Comparison of ENCODE assay signal across 23 mouse cellular contexts in genomic region chr1:138301920-138302319, GRCm38 (mm10). TPM values are rescaled to one million over a fixed set of nuclear protein-coding genes. Genes with fewer than 3 reads are reported as not detected.
"Had no signal": no experiment of that assay in that cellular context is flagged by ENCODE, and none has a peak within 500 bp of the region (broad histone marks: within the 10 kb centered on the region; RNA-seq: fewer than 3 reads in every experiment).

No protein-coding gene starts in this region.

- DNase-seq: midbrain, embryonic 14.5 days; retina, postnatal 1 day; right cerebral cortex, adult 18-20 months; right cerebral cortex, postnatal 25 days; right cerebral cortex, postnatal 4 days; spleen, adult 18-20 months; thymus, adult 18-20 months; thymus, postnatal 14 days; thymus, postnatal 36 days had no signal

- H3K27ac ChIP-seq: liver, embryonic 12.5 days; liver, embryonic 14.5 days; midbrain, embryonic 10.5 days; midbrain, embryonic 12.5 days; neural tube, embryonic 13.5 days; neural tube, embryonic 15.5 days had no signal

- H3K4me1 ChIP-seq: liver, embryonic 12.5 days; midbrain, embryonic 10.5 days; midbrain, embryonic 12.5 days; neural tube, embryonic 13.5 days; neural tube, embryonic 15.5 days had no signal

- H3K27me3 ChIP-seq: liver, embryonic 12.5 days; midbrain, embryonic 12.5 days; neural tube, embryonic 13.5 days; neural tube, embryonic 15.5 days had no signal

- ATAC-seq: liver, embryonic 12.5 days; midbrain, embryonic 16.5 days had no signal

- H3K4me3 ChIP-seq: liver, embryonic 12.5 days; midbrain, embryonic 10.5 days; midbrain, embryonic 12.5 days; myocyte; neural tube, embryonic 13.5 days; neural tube, embryonic 15.5 days had no signal

- H3K36me3 ChIP-seq: liver, embryonic 12.5 days; midbrain, embryonic 10.5 days; midbrain, embryonic 12.5 days; neural tube, embryonic 13.5 days; neural tube, embryonic 15.5 days had no signal

- H3K9me3 ChIP-seq: liver, embryonic 12.5 days; midbrain, embryonic 10.5 days; midbrain, embryonic 12.5 days; neural tube, embryonic 13.5 days; neural tube, embryonic 15.5 days had no signal

- H3K9ac ChIP-seq: liver, embryonic 12.5 days; liver, embryonic 14.5 days; midbrain, embryonic 12.5 days; neural tube, embryonic 13.5 days; neural tube, embryonic 15.5 days had no signal

- H3K4me2 ChIP-seq: liver, embryonic 12.5 days; midbrain, embryonic 12.5 days; neural tube, embryonic 13.5 days; neural tube, embryonic 15.5 days had no signal

RNA-seq across cellular contexts. Expression of gene Atp6v1g3, which starts 28.4 kb away (rescaled TPM):
- polyA plus RNA-seq: liver, adult 2 months; liver, embryonic 12.5 days; liver, embryonic 14.5 days; liver, embryonic 16.5 days; midbrain, embryonic 10.5 days; midbrain, embryonic 12.5 days; midbrain, embryonic 14.5 days; midbrain, embryonic 16.5 days; neural tube, embryonic 11.5 days; neural tube, embryonic 13.5 days; neural tube, embryonic 15.5 days; small intestine, adult 2 months; stomach, embryonic 14.5 days; stomach, embryonic 16.5 days had no signal
